18 mouse cellular contexts compared by ENCODE assay signal in genomic region chr17:16298553-16298952, GRCm38 (mm10).
"Had no signal": no experiment of that assay in that cellular context is flagged by ENCODE, and none has a peak within 500 bp of the region (broad histone marks: within the 10 kb centered on the region; RNA-seq: fewer than 3 reads in every experiment).

No protein-coding gene starts in this region.

- H3K9ac ChIP-seq: lung, embryonic 14.5 days; midbrain, embryonic 12.5 days; neural tube, embryonic 13.5 days; neural tube, embryonic 15.5 days had no signal

- H3K4me2 ChIP-seq: lung, embryonic 14.5 days; midbrain, embryonic 12.5 days; neural tube, embryonic 13.5 days; neural tube, embryonic 15.5 days had no signal

- H3K27me3 ChIP-seq: midbrain, embryonic 12.5 days; neural tube, embryonic 13.5 days; neural tube, embryonic 15.5 days had no signal

- H3K27ac ChIP-seq: midbrain, embryonic 10.5 days; midbrain, embryonic 12.5 days; neural tube, embryonic 13.5 days; neural tube, embryonic 15.5 days had no signal

- DNase-seq: lung, embryonic 14.5 days; lung, postnatal 10 days; lung, postnatal 4 days; midbrain, embryonic 14.5 days; retina, postnatal 1 day; right cerebral cortex, adult 18-20 months; right cerebral cortex, postnatal 25 days; right cerebral cortex, postnatal 4 days; spleen, adult 18-20 months; thymus, adult 18-20 months; thymus, postnatal 14 days; thymus, postnatal 36 days had no signal

- ATAC-seq: midbrain, embryonic 16.5 days had no signal

- H3K4me3 ChIP-seq: midbrain, embryonic 10.5 days; midbrain, embryonic 12.5 days; myocyte; neural tube, embryonic 13.5 days; neural tube, embryonic 15.5 days had no signal

- H3K9me3 ChIP-seq: midbrain, embryonic 10.5 days; midbrain, embryonic 12.5 days; neural tube, embryonic 13.5 days; neural tube, embryonic 15.5 days had no signal

- H3K36me3 ChIP-seq: midbrain, embryonic 10.5 days; midbrain, embryonic 12.5 days; neural tube, embryonic 13.5 days; neural tube, embryonic 15.5 days had no signal

- H3K4me1 ChIP-seq: midbrain, embryonic 10.5 days; midbrain, embryonic 12.5 days; neural tube, embryonic 13.5 days; neural tube, embryonic 15.5 days had no signal
